Mouse (Mus musculus) layer of hippocampus, adult 2 months (tissue): ENCODE results near the gene Lgals9. TPM values are rescaled to one million over a fixed set of nuclear protein-coding genes. Genes with fewer than 3 reads are reported as not detected.
"Not testable (repeated sequence)": the region's sequence is repeated elsewhere in the genome, so short reads cannot be mapped to it uniquely, and the experiment has no call there.

Experiments used
- DNase-seq, 2 experiments: peaks; one replicate each; pipeline ENCODE4 v3.0.0; 2022; ENCODE audit warnings: low spot score in 2 of 2
- H3K27ac ChIP-seq: fragments of 200-600 bp; 2 replicates; pipeline ENCODE4 v1.8.1; 2022
- H3K4me3 ChIP-seq: fragments of 200-600 bp; 2 replicates; pipeline ENCODE4 v1.8.1; 2022; ENCODE audit warnings: mild to moderate bottlenecking
- CTCF ChIP-seq: fragments of 200-600 bp; conservative IDR thresholded peaks from 2 replicates; pipeline ENCODE4 v1.8.1; 2022; ENCODE audit warnings: antibody characterized with exemption, mild to moderate bottlenecking, moderate library complexity
- total RNA-seq, 2 experiments: library from RNA; stranded (reverse); gene quantifications; 2 replicates each; pipeline ENCODE4 v1.2.3; 2021

The Lgals9 gene
- total RNA-seq, 2 experiments from 2014 or later = 4.0 to 4.1 TPM

DNA sequence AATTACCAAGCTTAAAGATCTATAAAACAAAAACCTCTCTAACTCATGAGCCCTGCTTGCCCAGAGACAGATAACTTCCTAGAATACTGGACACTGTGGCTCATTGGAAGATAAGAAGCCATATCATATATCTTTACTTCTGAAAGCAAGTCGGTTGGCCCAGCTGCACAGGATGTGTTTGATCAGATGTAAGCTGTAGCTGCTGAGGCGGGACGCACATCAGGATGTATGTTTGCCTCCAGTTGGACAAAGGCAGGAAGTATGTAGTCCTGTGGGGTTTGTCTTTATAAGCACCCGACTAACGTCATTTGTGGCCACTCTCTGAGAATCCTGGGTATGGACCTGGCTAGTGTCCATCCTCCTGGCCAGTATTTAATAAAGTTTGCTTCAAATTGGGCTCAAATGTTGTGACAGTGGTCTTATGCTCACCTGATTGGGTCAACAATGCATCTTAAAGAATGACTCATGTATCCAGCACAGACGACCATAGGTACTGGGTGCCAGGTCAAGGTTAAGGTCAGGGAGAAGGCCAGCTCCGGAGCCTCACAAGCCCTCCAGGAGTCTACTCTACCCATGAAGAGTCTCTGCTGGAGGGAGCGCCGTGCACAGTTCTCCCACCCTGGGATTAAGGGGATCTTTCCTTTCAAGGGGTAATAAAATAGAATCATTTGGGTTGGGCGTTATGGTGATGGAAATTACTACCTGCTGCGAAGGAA lies 18.5 kb upstream of the Lgals9 start:
- H3K27ac ChIP-seq = no peak overlapping the region
- no peak for TF ChIP-seq CTCF
- no peak for DNase-seq
- no peak overlapping the region for H3K4me3 ChIP-seq

DNA sequence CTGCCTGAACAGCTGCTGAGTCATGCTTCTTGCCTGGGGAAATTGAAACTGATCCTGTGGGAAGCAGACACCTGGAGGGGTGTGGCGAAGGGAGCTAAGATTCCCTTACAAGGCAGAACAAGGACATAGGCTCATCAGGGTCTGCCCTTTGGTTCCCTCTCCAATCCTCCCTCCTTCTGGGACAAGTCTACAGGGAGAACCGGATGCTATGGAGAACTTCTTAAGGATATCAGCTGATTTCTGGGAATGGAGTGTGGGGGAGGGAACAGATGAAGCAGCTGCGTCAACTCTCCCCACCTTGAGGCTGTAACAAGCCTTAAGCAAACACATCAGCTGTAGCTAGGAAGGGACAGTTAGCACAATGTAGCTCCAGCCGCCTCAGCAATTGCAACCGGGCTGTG lies 17.8 kb upstream of the Lgals9 start:
- Histone ChIP-seq H3K27ac (no peak overlapping the region), H3K4me3 (no peak overlapping the region)
- no peak for TF ChIP-seq CTCF
- no peak for DNase-seq

DNA sequence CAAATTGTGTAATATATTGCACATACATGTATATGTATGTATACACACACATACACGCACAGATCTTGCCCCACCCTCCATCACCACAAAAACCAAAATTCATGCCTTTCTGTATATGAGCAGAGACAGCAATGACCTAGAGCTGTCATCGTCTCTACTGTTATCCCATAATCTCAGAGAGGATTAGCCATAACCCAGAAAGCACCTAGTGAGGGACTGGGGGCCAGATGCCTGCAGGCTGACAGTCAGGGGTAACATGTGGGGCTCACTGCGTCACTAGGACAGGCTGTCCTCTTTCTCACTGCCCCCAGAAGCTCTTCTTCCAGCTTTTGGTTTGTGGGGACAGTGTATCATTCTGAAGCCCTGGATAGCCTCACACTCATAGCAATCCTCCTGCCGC lies 17.1 kb upstream of the Lgals9 start:
- DNase-seq = no peak
- no peak overlapping the region for H3K4me3 ChIP-seq
- no peak overlapping the region for H3K27ac ChIP-seq
- TF ChIP-seq CTCF = no peak

DNA sequence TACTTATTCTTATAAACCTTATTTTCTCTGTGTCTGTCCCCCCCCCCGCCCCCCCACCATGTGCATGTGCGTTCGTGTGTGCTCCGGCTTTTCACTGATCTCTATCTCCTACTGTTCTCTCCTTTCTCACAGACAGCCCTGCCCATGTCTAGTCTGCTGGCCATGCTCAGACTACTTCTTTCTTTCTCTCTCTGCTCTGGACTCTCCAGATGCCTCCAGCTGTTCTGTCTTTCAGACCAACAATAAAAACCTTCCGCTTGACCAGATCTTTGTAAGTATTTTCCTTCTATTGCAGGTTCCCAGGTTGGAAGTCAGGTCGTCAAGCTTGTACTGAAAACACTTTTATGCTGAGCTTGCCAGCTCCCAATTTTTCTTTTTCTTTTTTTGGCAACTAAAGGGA lies 14.4 kb upstream of the Lgals9 start:
- H3K27ac ChIP-seq = no peak overlapping the region
- TF ChIP-seq CTCF = no peak
- no peak overlapping the region for H3K4me3 ChIP-seq
- DNase-seq = no peak

DNA sequence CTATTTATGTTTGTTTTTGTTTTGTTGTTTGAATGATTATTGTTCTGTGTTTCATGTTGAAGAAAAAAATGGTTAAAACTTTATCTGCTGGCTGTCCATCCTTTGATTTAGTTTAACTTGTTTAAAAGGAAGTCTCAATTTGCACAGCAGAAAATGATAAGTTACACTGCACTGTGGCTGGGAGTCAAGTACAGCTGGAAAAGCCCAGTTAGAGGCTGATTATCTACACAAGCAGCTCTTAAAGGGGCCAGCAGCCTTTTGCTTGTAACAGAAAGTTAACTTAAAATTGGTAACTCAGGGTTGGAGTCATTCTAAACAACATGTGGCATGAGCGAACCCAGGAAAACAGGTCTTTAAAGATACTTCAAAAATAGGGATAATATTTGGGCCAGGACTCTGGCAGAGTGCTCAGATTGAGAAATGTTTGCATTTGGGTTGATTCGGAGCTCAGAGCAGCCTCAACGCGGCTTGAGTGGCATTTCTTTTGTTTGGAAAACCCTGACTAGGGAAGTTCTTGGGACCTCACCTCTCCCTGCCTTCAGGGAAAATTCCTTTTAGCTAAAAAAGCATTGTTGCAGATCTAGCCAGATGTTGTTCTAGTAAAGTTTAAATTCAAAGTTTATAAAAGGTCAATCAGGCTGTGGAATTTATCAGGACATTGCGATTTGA lies 6.3 kb upstream of the Lgals9 start:
- not testable (repeated sequence) for H3K27ac ChIP-seq, H3K4me3 ChIP-seq, DNase-seq

DNA sequence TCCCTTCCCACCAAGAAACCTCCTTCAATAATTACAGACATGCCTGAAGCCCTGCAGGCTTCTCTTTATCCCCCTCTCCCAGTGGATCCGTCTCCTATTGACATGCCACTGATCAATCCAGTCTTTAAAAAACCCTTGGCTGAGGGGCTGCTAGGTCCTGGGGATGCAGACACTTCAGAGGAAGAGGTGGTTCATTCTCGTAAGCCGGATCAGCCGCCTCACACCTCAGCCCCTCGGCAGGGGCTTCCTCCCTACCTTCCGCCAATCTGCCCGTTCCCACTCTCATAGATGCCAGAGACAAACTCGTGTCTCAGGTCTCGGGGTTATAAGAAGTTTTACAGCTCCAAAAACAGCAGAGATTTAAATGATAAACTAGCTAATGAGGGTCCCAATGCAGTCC lies 5.3 kb upstream of the Lgals9 start:
- DNase-seq = no peak
- TF ChIP-seq CTCF = no peak
- H3K4me3 ChIP-seq = no peak overlapping the region
- no peak overlapping the region for H3K27ac ChIP-seq

DNA sequence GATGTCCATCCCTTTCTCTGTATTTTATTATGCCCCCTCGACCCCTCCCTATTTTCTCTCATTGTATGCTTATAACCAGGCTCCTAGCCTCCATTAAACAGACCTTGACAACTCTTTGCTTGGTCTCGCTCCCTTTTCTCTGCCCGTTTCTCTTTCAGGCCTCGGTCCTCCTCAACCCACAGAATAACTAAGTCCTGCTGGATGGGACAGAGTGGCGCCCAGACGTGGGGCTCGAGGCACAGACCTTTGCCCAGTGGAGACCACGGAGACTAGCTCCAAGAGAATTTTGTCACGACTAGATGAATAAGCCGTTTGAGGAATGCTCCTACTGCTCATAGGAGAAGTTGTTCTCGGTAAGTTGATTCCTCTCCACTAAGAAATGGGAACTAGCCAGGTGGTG lies 4.5 kb upstream of the Lgals9 start:
- not testable (repeated sequence) for H3K27ac ChIP-seq, H3K4me3 ChIP-seq, DNase-seq

DNA sequence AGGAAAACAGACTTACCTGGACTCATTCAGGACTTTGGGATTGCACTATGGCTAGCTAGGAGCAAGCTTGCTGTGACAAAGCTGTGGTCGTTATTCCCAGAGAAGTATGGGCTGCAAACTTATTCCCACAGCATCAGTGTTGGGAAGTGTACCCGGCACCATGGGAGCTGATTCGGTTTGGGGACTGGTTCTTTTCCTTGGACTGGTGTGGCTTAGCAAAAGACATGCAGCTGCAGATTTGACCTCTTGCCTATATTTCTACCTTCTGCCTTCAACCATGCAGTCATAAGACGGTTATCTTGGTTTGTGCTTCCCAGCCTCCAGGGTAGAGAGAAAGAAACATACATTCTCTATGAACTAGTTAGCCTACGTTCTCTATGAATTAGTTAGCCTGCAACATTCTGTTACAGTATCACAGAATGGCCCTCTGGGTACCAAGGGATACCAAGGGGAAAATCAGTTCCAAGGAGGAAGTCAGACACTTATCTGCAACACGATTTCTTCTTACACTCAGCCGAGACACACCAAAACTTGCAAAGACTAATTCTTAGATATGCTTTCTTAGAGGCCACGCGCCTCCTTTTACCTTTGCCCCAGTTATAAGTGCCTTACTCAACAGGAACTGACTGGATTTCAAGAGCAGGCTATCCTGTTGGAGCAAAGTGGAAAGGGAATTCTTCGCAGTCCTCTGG lies 1.7 kb upstream of the Lgals9 start:
- no peak for TF ChIP-seq CTCF
- Histone ChIP-seq H3K27ac (no peak overlapping the region), H3K4me3 (no peak overlapping the region)
- no peak for DNase-seq

DNA sequence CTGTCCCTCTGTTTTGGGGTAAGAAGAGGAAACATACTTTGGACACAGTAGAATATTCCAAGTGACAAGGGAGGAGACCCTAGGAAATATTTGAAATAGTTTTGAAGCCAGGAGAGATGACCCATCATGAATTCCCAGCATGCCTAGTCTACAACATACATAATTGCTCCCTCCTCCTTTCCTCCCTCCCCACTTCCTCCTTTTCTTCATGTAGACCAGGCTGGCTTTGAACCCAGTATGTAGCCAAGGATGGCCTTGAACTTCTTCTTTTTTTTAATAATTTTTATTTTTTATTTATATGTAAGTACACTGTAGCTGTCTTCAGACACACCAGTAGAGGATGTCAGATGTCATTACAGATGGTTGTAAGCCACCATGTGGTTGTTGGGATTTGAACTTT lies 759 bp upstream of the Lgals9 start:
- Histone ChIP-seq H3K4me3 (no peak overlapping the region), H3K27ac (no peak overlapping the region)
- DNase-seq = no peak
- TF ChIP-seq CTCF = no peak

DNA sequence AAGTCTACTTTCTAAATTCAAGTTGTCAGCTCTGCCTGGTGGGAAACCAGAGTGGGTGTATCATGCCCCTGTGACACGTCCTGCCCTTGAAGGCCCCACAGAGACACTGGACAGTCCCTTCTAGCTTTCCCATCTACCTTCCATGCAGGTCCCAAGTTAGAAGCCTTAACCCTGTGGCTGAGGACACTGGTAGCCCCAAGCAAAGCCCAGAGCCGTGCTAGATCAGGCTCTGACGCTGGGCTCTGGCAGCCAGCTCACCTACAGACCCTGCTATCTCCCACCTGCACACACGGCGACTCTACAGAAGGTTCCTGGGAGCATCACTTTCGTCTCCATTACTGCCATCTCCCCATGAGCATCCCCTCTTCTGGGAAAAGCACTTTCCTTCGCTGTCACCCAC lies 1.2 kb downstream of the Lgals9 start:
- no peak for DNase-seq
- Histone ChIP-seq H3K4me3 (no peak overlapping the region), H3K27ac (no peak overlapping the region)
- TF ChIP-seq CTCF = no peak

DNA sequence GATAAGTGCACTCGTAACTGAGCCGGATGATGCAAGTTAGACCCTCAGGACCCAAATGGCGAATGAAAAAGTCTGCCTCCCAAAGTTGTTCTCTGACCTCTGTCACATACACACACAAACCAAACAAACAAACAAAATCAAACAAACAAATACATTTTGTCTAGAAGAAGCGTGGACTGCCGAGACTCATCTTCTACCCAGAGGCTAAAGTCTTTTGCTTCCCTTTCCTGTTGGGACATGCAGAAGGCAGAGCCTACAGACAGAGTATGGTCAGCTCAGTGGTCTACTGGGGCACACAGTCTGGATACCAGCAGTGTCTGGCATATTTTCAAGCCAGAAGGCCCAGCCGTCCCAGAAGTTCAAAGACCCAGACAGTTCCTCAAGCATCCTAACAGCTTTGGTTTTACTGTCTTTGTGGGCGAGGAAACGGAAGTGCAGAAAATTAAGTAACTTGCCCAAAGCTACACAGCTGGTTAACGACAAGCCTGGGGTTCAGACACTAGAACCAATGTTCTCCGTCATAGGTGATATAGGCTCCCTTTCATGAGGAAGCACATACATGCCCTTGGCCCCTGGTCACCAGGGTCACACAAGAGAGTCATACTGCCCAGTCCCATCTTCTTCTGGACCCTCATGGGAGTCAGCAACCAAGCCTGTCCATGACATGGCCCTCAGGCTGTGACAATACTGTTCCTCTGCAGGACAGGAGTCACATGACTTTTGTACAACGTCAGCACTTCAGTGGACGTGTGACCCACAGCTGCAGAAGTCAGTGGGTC lies 2.0 kb downstream of the Lgals9 start:
- DNase-seq = no peak
- H3K27ac ChIP-seq = no peak overlapping the region
- TF ChIP-seq CTCF = no peak
- no peak overlapping the region for H3K4me3 ChIP-seq

DNA sequence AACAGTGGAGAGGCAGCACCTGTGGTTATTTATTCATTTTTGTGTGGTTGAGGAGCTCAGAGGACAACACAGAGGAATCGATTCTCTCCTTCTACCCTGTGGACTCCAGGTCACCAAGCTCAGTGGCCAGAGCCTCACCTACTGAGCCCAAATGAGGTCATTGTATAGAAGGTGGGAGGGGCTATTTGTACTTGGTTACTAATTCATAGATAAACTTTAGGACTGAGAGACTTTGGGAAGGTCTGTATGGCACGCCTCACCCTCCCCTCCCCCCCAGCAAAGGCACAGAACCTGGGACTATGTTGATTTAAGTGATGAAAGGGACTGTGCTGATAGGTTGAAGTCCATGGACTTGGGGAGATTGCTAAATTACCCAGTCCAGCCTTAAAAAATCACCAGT lies 2.7 kb downstream of the Lgals9 start:
- DNase-seq = no peak
- Histone ChIP-seq H3K4me3 (no peak overlapping the region), H3K27ac (no peak overlapping the region)
- TF ChIP-seq CTCF = no peak

DNA sequence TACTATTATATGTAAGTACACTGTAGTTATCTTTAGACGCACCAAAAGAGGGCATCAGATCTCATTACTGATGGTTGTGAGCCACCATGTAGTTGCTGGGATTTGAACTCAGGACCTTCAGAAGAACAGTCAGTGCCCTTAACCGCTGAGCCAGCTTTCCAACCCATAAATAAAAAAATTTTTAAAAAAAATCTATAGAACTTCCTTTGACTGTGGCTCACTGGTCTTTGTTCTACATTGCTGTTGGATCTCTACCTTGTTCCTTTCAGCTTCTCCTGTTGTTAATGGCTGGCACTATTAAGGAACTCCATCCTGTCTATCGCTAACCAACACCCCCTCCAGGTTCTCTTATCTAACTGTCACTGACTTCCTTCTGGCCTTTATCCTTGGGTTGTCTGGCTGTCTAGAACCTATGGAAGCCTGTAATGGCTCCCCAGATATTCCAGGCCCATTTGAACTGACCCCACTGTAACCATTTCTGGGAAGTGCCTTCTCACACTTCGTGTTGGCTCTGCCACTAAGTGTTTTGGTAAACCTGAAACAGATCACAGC lies 4.6 kb downstream of the Lgals9 start:
- DNase-seq = no peak
- H3K4me3 ChIP-seq = no peak overlapping the region
- no peak for TF ChIP-seq CTCF
- no peak overlapping the region for H3K27ac ChIP-seq
